Mouse (Mus musculus): ENCODE measurements at regions not wholly inside any gene's neighbourhood (a gene's known extent, or its start where the extent isn't known, plus 50 kb on each side); places are given as distances from the start of the nearest gene placed in this dataset.

DNA sequence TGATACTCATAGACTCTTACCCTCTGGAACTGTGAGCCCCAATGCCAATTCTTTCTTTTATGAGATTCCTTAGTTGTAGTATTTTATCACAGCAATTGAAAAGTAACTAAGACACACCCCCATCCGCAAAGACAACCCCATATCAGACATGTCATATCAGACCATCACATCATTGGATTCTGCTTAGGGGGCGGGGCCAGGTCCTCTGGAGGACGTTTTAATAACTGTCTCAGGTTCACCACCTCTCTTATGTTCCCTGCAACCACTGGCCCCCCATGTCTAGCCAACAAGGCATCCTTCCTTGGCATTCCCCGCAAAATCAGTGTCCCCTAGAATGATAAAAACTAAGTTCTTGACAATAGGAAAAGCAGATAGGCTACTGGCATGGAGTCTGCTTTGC, 185.9 kb upstream of the Zdhhc25 start:
- ATAC-seq (replicated peaks; ENCODE audit: insufficient number of reproducible peaks, low FRiP score, low TSS enrichment, low read depth): no peak
- H3K4me2 ChIP-seq (ENCODE audit: low read depth, low read length): no peak overlapping the region
- no peaks in the 10 kb centered on the region for H3K4me1 ChIP-seq (ENCODE audit: control insufficient read depth, insufficient read depth, low read length)
- 69% methylated on average over 4 of the region's 4 CpGs for WGBS
- H3K27me3 ChIP-seq (ENCODE audit: control insufficient read depth, insufficient read depth, low read length): no peaks in the 10 kb centered on the region
- no peak overlapping the region for H3K4me3 ChIP-seq (ENCODE audit: low read depth, low read length)
- H3K9ac ChIP-seq (replicated peaks; ENCODE audit: low read length): no peak overlapping the region
- H3K36me3 ChIP-seq (replicated peaks; ENCODE audit: control insufficient read depth, insufficient read depth, low read depth, low read length): no peaks in the 10 kb centered on the region
- no peak overlapping the region for H3K27ac ChIP-seq (replicated peaks; ENCODE audit: low read depth, low read length)
- DNase-seq (ENCODE audit: low spot score): no peak
- no peaks in the 10 kb centered on the region for H3K9me3 ChIP-seq (replicated peaks; ENCODE audit: control insufficient read depth, low read length)

DNA sequence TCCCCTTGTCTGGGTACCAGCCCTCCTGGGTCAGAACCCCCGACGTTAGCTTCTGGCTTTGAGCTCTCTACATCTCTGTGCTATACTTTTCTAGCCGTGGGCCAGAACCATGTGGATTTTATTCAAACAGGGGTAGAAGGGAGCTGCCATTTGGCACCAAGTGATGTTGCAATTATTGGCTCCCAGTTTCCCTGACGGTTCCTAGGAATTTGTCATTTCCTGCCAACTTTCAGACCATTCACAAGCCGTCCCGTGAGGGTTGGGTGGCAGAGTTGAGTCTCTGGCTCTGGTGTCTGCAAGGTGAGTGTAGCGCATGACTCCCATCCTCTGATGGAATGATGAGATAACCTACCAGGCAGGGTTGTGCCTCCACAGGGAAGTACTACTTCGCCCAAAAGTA, 181.2 kb upstream of the Zdhhc25 start:
- H3K9me3 ChIP-seq (replicated peaks; ENCODE audit: control insufficient read depth, low read length): no peaks in the 10 kb centered on the region; the same call in 1 of the 2 replicates
- H3K4me3 ChIP-seq (ENCODE audit: low read depth, low read length): no peak overlapping the region
- H3K4me2 ChIP-seq (ENCODE audit: low read depth, low read length): no peak overlapping the region
- 73% methylated on average over 8 of the region's 8 CpGs for WGBS
- no peak overlapping the region for H3K9ac ChIP-seq (replicated peaks; ENCODE audit: low read length)
- no peaks in the 10 kb centered on the region for H3K36me3 ChIP-seq (replicated peaks; ENCODE audit: control insufficient read depth, insufficient read depth, low read depth, low read length)
- no peaks in the 10 kb centered on the region for H3K27me3 ChIP-seq (ENCODE audit: control insufficient read depth, insufficient read depth, low read length)
- H3K27ac ChIP-seq (replicated peaks; ENCODE audit: low read depth, low read length): no peak overlapping the region
- no peak for ATAC-seq (replicated peaks; ENCODE audit: insufficient number of reproducible peaks, low FRiP score, low TSS enrichment, low read depth)
- no peaks in the 10 kb centered on the region for H3K4me1 ChIP-seq (ENCODE audit: control insufficient read depth, insufficient read depth, low read length)
- DNase-seq (ENCODE audit: low spot score): no peak

DNA sequence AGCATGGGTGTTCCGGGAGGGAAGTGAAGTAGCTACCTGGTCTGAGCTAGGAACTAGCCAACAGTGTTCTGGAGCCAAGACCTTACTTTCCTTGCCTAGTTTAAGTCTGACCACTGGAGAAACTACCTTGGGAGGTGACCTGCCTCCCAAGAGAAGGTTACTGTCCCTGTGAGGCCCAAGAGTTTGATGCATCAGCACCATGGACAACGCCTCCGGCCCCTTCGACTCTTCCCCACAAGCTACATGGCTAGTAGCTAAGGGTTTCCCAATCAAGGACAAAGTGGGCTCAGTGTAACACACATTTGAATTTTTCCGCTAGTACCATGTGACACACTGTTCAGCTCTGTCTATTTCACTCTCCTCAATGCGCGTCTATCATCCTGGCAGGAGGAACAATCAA, 171.7 kb upstream of the Zdhhc25 start:
- Histone ChIP-seq H3K9me3 (replicated peaks; ENCODE audit: control insufficient read depth, low read length) (no peaks in the 10 kb centered on the region; the same call in 1 of the 2 replicates), H3K4me2 (ENCODE audit: low read depth, low read length) (no peak overlapping the region), H3K27ac (replicated peaks; ENCODE audit: low read depth, low read length) (no peak overlapping the region), H3K27me3 (ENCODE audit: control insufficient read depth, insufficient read depth, low read length) (no peaks in the 10 kb centered on the region), H3K36me3 (replicated peaks; ENCODE audit: control insufficient read depth, insufficient read depth, low read depth, low read length) (no peaks in the 10 kb centered on the region), H3K4me1 (ENCODE audit: control insufficient read depth, insufficient read depth, low read length) (no peaks in the 10 kb centered on the region), H3K9ac (replicated peaks; ENCODE audit: low read length) (no peak overlapping the region), H3K4me3 (ENCODE audit: low read depth, low read length) (no peak overlapping the region)
- 64% methylated on average over 7 of the region's 7 CpGs for whole genome bisulfite sequencing
- DNase-seq (ENCODE audit: low spot score): peak; percentile 68
- ATAC-seq (replicated peaks; ENCODE audit: insufficient number of reproducible peaks, low FRiP score, low TSS enrichment, low read depth): no peak

DNA sequence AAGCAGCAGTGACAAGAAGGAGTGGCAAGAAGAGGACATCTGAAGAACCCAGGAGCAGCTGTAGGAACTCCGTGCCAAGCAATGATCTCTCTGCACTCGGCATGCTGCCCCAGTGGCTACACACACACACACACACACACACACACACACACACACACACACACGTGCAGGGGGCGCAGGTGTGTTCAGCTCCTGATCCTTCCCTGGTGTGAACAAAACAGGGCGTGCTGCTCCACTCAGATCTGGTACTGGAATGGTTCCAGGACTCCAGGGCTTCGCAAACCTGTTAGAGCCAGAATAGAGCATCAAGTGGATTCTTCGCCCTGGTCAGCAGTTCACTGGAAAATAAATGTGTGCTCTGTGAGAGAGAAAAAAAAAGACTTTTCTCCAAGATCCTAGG, 169.2 kb upstream of the Zdhhc25 start:
- no peak for DNase-seq (ENCODE audit: low spot score)
- no peak overlapping the region for H3K27ac ChIP-seq (replicated peaks; ENCODE audit: low read depth, low read length)
- no peak for ATAC-seq (replicated peaks; ENCODE audit: insufficient number of reproducible peaks, low FRiP score, low TSS enrichment, low read depth)
- no peak overlapping the region for H3K4me2 ChIP-seq (ENCODE audit: low read depth, low read length)
- no peak overlapping the region for H3K9ac ChIP-seq (replicated peaks; ENCODE audit: low read length)
- H3K4me1 ChIP-seq (ENCODE audit: control insufficient read depth, insufficient read depth, low read length): no peaks in the 10 kb centered on the region
- 84% methylated on average over 7 of the region's 7 CpGs for WGBS
- no peaks in the 10 kb centered on the region for H3K36me3 ChIP-seq (replicated peaks; ENCODE audit: control insufficient read depth, insufficient read depth, low read depth, low read length)
- H3K27me3 ChIP-seq (ENCODE audit: control insufficient read depth, insufficient read depth, low read length): no peaks in the 10 kb centered on the region
- H3K9me3 ChIP-seq (replicated peaks; ENCODE audit: control insufficient read depth, low read length): no peaks in the 10 kb centered on the region
- H3K4me3 ChIP-seq (ENCODE audit: low read depth, low read length): no peak overlapping the region

DNA sequence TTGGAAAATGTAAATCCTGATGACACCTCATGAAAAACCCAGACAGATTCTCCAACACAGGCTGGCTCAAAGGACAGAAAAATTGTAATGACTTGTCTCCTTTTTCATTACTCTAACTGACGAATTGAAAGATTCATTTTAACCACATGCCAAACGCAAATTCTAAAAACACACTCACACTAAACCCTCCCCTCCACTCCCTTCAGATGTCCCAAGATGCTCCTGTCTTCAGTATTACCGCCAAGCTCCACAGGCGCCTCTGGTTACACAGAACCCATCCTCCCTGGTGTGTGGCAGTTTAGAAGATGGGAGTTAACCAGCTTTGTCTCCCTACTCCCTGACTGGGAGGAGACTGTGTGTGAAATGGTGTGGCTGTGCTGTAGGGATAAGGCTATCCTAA, 151.8 kb upstream of the Zdhhc25 start:
- DNase-seq (ENCODE audit: low spot score): no peak
- H3K36me3 ChIP-seq (replicated peaks; ENCODE audit: control insufficient read depth, insufficient read depth, low read depth, low read length): no peaks in the 10 kb centered on the region
- H3K27me3 ChIP-seq (ENCODE audit: control insufficient read depth, insufficient read depth, low read length): no peaks in the 10 kb centered on the region
- H3K4me1 ChIP-seq (ENCODE audit: control insufficient read depth, insufficient read depth, low read length): no peaks in the 10 kb centered on the region
- 76% methylated on average over 4 of the region's 4 CpGs for WGBS
- no peak overlapping the region for H3K4me2 ChIP-seq (ENCODE audit: low read depth, low read length)
- no peak for ATAC-seq (replicated peaks; ENCODE audit: insufficient number of reproducible peaks, low FRiP score, low TSS enrichment, low read depth)
- no peak overlapping the region for H3K9ac ChIP-seq (replicated peaks; ENCODE audit: low read length)
- H3K9me3 ChIP-seq (replicated peaks; ENCODE audit: control insufficient read depth, low read length): no peaks in the 10 kb centered on the region
- no peak overlapping the region for H3K4me3 ChIP-seq (ENCODE audit: low read depth, low read length)
- no peak overlapping the region for H3K27ac ChIP-seq (replicated peaks; ENCODE audit: low read depth, low read length)

DNA sequence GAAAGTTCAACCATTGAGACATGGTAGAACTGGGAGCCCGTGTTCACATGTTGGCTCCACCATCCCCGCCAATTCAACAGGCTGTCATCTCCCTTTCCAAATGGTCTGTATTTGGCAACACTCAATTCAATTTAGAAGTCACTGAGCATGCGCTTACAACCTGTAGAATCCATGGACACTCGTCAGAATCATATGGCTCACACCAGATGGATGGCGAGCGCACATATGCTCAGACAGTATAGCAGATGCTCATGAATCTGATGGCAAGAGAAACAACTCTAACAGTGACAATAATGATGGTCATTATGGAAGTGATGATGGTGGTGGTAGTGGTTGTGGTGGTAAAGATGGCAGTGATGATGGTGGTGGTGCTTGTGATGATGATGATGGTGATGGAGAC, 148.9 kb upstream of the Zdhhc25 start:
- DNase-seq (ENCODE audit: low spot score): no peak
- no peaks in the 10 kb centered on the region for H3K4me1 ChIP-seq (ENCODE audit: control insufficient read depth, insufficient read depth, low read length)
- no peaks in the 10 kb centered on the region for H3K27me3 ChIP-seq (ENCODE audit: control insufficient read depth, insufficient read depth, low read length)
- H3K9ac ChIP-seq (replicated peaks; ENCODE audit: low read length): no peak overlapping the region
- H3K27ac ChIP-seq (replicated peaks; ENCODE audit: low read depth, low read length): no peak overlapping the region
- no peak overlapping the region for H3K4me3 ChIP-seq (ENCODE audit: low read depth, low read length)
- WGBS: 89% methylated on average over 6 of the region's 6 CpGs
- H3K36me3 ChIP-seq (replicated peaks; ENCODE audit: control insufficient read depth, insufficient read depth, low read depth, low read length): no peaks in the 10 kb centered on the region
- no peak for ATAC-seq (replicated peaks; ENCODE audit: insufficient number of reproducible peaks, low FRiP score, low TSS enrichment, low read depth)
- no peak overlapping the region for H3K4me2 ChIP-seq (ENCODE audit: low read depth, low read length)
- H3K9me3 ChIP-seq (replicated peaks; ENCODE audit: control insufficient read depth, low read length): no peaks in the 10 kb centered on the region

DNA sequence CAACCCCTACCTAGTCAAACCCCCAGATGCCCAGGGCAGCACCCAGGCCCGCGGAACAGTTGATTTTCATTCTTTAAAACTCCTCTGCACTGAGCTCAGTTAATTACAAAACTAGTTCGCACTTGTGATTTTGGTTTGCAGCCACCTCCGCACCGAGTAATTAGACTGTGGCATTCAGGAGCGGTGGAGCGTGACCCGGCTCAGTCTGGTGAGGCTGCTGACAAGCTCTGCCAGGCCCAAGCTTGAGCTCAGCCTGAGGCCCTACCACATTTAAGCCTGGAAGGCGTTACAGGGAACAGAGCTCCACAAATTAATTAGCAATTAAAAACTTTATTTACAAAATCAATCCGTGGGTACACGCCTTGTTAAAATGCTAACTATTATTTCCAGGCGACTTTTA, 132.0 kb upstream of the Zdhhc25 start:
- no peak for ATAC-seq (replicated peaks; ENCODE audit: insufficient number of reproducible peaks, low FRiP score, low TSS enrichment, low read depth)

DNA sequence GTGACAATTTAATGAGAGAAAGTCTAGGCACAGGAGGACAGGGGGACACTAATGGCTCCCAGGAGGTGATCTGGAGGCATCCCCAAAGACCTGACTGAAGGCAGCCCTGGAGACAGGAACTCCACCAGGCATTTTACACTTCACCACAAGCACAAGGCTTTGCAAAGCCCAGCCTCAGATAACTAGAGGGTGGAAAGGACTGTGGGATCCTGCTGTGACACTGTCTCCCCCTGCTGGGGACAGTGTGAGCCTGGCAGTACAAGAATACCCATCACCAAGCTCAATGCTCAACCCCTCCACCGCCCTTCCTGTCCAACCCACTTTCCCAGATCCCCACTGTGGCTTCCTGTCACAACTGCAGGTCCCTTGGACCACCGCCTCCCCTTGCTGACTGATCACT, 131.3 kb upstream of the Zdhhc25 start:
- Histone ChIP-seq H3K9me3 (replicated peaks; ENCODE audit: control insufficient read depth, low read length) (no peaks in the 10 kb centered on the region), H3K27ac (replicated peaks; ENCODE audit: low read depth, low read length) (no peak overlapping the region), H3K4me2 (ENCODE audit: low read depth, low read length) (no peak overlapping the region), H3K27me3 (ENCODE audit: control insufficient read depth, insufficient read depth, low read length) (no peaks in the 10 kb centered on the region), H3K9ac (replicated peaks; ENCODE audit: low read length) (no peak overlapping the region), H3K4me1 (ENCODE audit: control insufficient read depth, insufficient read depth, low read length) (no peaks in the 10 kb centered on the region), H3K36me3 (replicated peaks; ENCODE audit: control insufficient read depth, insufficient read depth, low read depth, low read length) (no peaks in the 10 kb centered on the region), H3K4me3 (ENCODE audit: low read depth, low read length) (no peak overlapping the region)
- 30% methylated on average over 2 of the region's 2 CpGs for WGBS
- ATAC-seq (replicated peaks; ENCODE audit: insufficient number of reproducible peaks, low FRiP score, low TSS enrichment, low read depth) (0 out of 2 replicates have a peak, but pooled peaks have one; percentile 39), DNase-seq (ENCODE audit: low spot score) (peak; percentile 64)

More for the DNA sequence above, 132.0 kb upstream of the Zdhhc25 start:
- Histone ChIP-seq H3K27me3 (ENCODE audit: control insufficient read depth, insufficient read depth, low read length) (no peaks in the 10 kb centered on the region), H3K4me2 (ENCODE audit: low read depth, low read length) (no peak overlapping the region), H3K4me3 (ENCODE audit: low read depth, low read length) (no peak overlapping the region), H3K36me3 (replicated peaks; ENCODE audit: control insufficient read depth, insufficient read depth, low read depth, low read length) (no peaks in the 10 kb centered on the region), H3K9me3 (replicated peaks; ENCODE audit: control insufficient read depth, low read length) (no peaks in the 10 kb centered on the region), H3K27ac (replicated peaks; ENCODE audit: low read depth, low read length) (no peak overlapping the region), H3K4me1 (ENCODE audit: control insufficient read depth, insufficient read depth, low read length) (no peaks in the 10 kb centered on the region), H3K9ac (replicated peaks; ENCODE audit: low read length) (no peak overlapping the region)
- DNase-seq (ENCODE audit: low spot score): peak; percentile 15
- 34% methylated on average over 12 of the region's 12 CpGs for WGBS

Data from embryonic facial prominence, embryonic 11.5 days (tissue).